Mouse (Mus musculus) heart, embryonic 15.5 days (tissue): ENCODE data around the gene Rtkn2. TPM values are rescaled to one million over a fixed set of nuclear protein-coding genes. Genes with fewer than 3 reads are reported as not detected.

ENCODE experiments used
- ATAC-seq: fragments of 200-750 bp; cut with Nextera tagmentation; replicated peaks from 2 replicates; pipeline ENCODE4 v1.8.0; 2017; ENCODE audit warnings: low read depth, moderate TSS enrichment; ENCODE audit not compliant: insufficient number of reproducible peaks, insufficient read depth, low FRiP score
- H3K27ac ChIP-seq: fragments of 300-500 bp; sonication (generic); 2 replicates; pipeline ENCODE4 v1.5.1; 2015; ENCODE audit warnings: mild to moderate bottlenecking, inconsistent platforms
- H3K27me3 ChIP-seq: fragments of 300-500 bp; sonication (generic); 2 replicates; pipeline ENCODE4 v1.6.1; 2015; ENCODE audit warnings: inconsistent platforms
- H3K36me3 ChIP-seq: fragments of 300-500 bp; sonication (generic); 2 replicates; pipeline ENCODE4 v1.6.1; 2015; ENCODE audit warnings: mild to moderate bottlenecking, inconsistent platforms
- H3K4me1 ChIP-seq: fragments of 300-500 bp; sonication (generic); replicated peaks from 2 replicates; pipeline ENCODE4 v1.6.1; 2015; ENCODE audit warnings: inconsistent platforms
- H3K4me2 ChIP-seq: fragments of 300-500 bp; sonication (generic); 2 replicates; pipeline ENCODE4 v1.6.1; 2015; ENCODE audit warnings: inconsistent platforms, mild to moderate bottlenecking, moderate library complexity
- H3K4me3 ChIP-seq: fragments of 300-500 bp; sonication (generic); 2 replicates; pipeline ENCODE4 v1.5.1; 2015; ENCODE audit warnings: mild to moderate bottlenecking, inconsistent platforms
- H3K9ac ChIP-seq: fragments of 300-500 bp; sonication (generic); 2 replicates; pipeline ENCODE4 v1.6.1; 2015; ENCODE audit warnings: mild to moderate bottlenecking, inconsistent platforms
- H3K9me3 ChIP-seq: fragments of 300-500 bp; sonication (generic); replicated peaks from 2 replicates; pipeline ENCODE4 v1.6.1; 2016; ENCODE audit warnings: inconsistent platforms
- WGBS: fragments of 180-500 bp; shearing (Covaris S2); methylation state at CpG from one replicate; pipeline ENCODE4 v1.1.7; 2015; ENCODE audit warnings: mixed read lengths; 5-methylcytosine and 5-hydroxymethylcytosine counted together
- polyA plus RNA-seq: library from polyadenylated mRNA; unstranded; fragments of >200 nt; fragmentation: Nextera tagmentation; extraction: Ambion mirVana; gene quantifications from 2 replicates; pipeline ENCODE4 v1.2.1, GENCODE M21; 2015

The Rtkn2 gene
- polyA plus RNA-seq, 1 experiment from 2014 or later = 6.3 TPM

- H3K36me3 ChIP-seq = no peaks in the 10 kb centered on the region
- 0 out of 2 replicates have a peak overlapping the region, but pooled peaks have one; percentile 13 for H3K4me3 ChIP-seq
- ATAC-seq = 0 out of 2 replicates have a peak, but pooled peaks have one; percentile 22
Measured at GRCm38 (mm10) chr10:67998116-67998635, 18.8 kb downstream of the Rtkn2 start.

GRCm38 (mm10) chr10:67999170-67999569, 19.8 kb downstream of the Rtkn2 start:
- WGBS = 83% methylated on average over 10 of the region's 10 CpGs
- Histone ChIP-seq H3K4me3 (no peak overlapping the region), H3K4me1 (peaks cover 11% of the 10 kb centered on the region), H3K27ac (no peak overlapping the region), H3K9me3 (no peaks in the 10 kb centered on the region), H3K27me3 (no peaks in the 10 kb centered on the region), H3K9ac (no peak overlapping the region), H3K4me2 (no peak overlapping the region), H3K36me3 (no peaks in the 10 kb centered on the region)
- ATAC-seq = no peak

More at GRCm38 (mm10) chr10:67998116-67998635, 18.8 kb downstream of the Rtkn2 start:
- Histone ChIP-seq H3K4me1 (peaks cover 7% of the 10 kb centered on the region; the same call in 1 of the 2 replicates), H3K4me2 (peak overlapping the region; percentile 48), H3K27me3 (no peaks in the 10 kb centered on the region), H3K9me3 (no peaks in the 10 kb centered on the region), H3K27ac (no peak overlapping the region), H3K9ac (no peak overlapping the region)
- 31% methylated on average over 13 of the region's 13 CpGs for WGBS

GRCm38 (mm10) chr10:68001456-68001855, 22.1 kb downstream of the Rtkn2 start:
- WGBS = 90% methylated on average over 6 of the region's 6 CpGs
- ATAC-seq = no peak
- H3K27ac ChIP-seq = no peak overlapping the region
- H3K4me1 ChIP-seq = peaks cover 23% of the 10 kb centered on the region
- no peak overlapping the region for H3K9ac ChIP-seq
- H3K4me3 ChIP-seq = no peak overlapping the region
- H3K27me3 ChIP-seq = no peaks in the 10 kb centered on the region
- no peaks in the 10 kb centered on the region for H3K9me3 ChIP-seq
- no peaks in the 10 kb centered on the region for H3K36me3 ChIP-seq
- no peak overlapping the region for H3K4me2 ChIP-seq

- H3K4me2 ChIP-seq = peak overlapping the region; percentile 38; the same call in 1 of the 2 replicates
- peak overlapping the region; percentile 2; the same call in 1 of the 2 replicates for H3K27ac ChIP-seq
- H3K9ac ChIP-seq = no peak overlapping the region
- peaks cover 25% of the 10 kb centered on the region for H3K4me1 ChIP-seq
- H3K27me3 ChIP-seq = no peaks in the 10 kb centered on the region
- no peaks in the 10 kb centered on the region for H3K36me3 ChIP-seq
- H3K4me3 ChIP-seq = no peak overlapping the region
- 55% methylated on average over 18 of the region's 18 CpGs for WGBS
- H3K9me3 ChIP-seq = no peaks in the 10 kb centered on the region
- ATAC-seq = no peak
Measured at GRCm38 (mm10) chr10:68003651-68004422, 24.5 kb downstream of the Rtkn2 start.

- H3K4me1 ChIP-seq = peaks cover 30% of the 10 kb centered on the region
- no peak for ATAC-seq
- no peaks in the 10 kb centered on the region for H3K9me3 ChIP-seq
- H3K27ac ChIP-seq = 0 out of 2 replicates have a peak overlapping the region, but pooled peaks have one; percentile 16
- no peaks in the 10 kb centered on the region for H3K27me3 ChIP-seq
- no peak overlapping the region for H3K9ac ChIP-seq
- H3K36me3 ChIP-seq = no peaks in the 10 kb centered on the region
- H3K4me3 ChIP-seq = no peak overlapping the region
- H3K4me2 ChIP-seq = no peak overlapping the region
- 68% methylated on average over 17 of the region's 17 CpGs for whole genome bisulfite sequencing
Measured at GRCm38 (mm10) chr10:68005404-68005803, 26.0 kb downstream of the Rtkn2 start.

- Histone ChIP-seq H3K4me1 (peaks cover 30% of the 10 kb centered on the region), H3K9me3 (no peaks in the 10 kb centered on the region), H3K4me2 (no peak overlapping the region), H3K9ac (no peak overlapping the region), H3K36me3 (peaks cover 1% of the 10 kb centered on the region; the same call in 1 of the 2 replicates), H3K4me3 (no peak overlapping the region), H3K27ac (no peak overlapping the region), H3K27me3 (no peaks in the 10 kb centered on the region)
- no peak for ATAC-seq
- 88% methylated on average over 11 of the region's 11 CpGs for WGBS
Measured at GRCm38 (mm10) chr10:68006491-68006890, 27.1 kb downstream of the Rtkn2 start.

GRCm38 (mm10) chr10:68007103-68007502, 27.7 kb downstream of the Rtkn2 start:
- 83% methylated on average over 6 of the region's 6 CpGs for WGBS
- peaks cover 7% of the 10 kb centered on the region; the same call in 1 of the 2 replicates for H3K36me3 ChIP-seq
- ATAC-seq = no peak
- H3K4me3 ChIP-seq = no peak overlapping the region
- peaks cover 30% of the 10 kb centered on the region for H3K4me1 ChIP-seq
- H3K4me2 ChIP-seq = no peak overlapping the region
- H3K9ac ChIP-seq = no peak overlapping the region
- H3K9me3 ChIP-seq = no peaks in the 10 kb centered on the region
- peak overlapping the region; percentile 24; the same call in 1 of the 2 replicates for H3K27ac ChIP-seq
- H3K27me3 ChIP-seq = no peaks in the 10 kb centered on the region

- Histone ChIP-seq H3K4me1 (peaks cover 30% of the 10 kb centered on the region), H3K27me3 (no peaks in the 10 kb centered on the region), H3K27ac (peak overlapping the region; percentile 58), H3K9me3 (no peaks in the 10 kb centered on the region), H3K4me3 (no peak overlapping the region), H3K4me2 (peak overlapping the region; percentile 33; the same call in 1 of the 2 replicates), H3K36me3 (peaks cover 8% of the 10 kb centered on the region; the same call in 1 of the 2 replicates), H3K9ac (no peak overlapping the region)
- ATAC-seq = 0 out of 2 replicates have a peak, but pooled peaks have one; percentile 22
- 51% methylated on average over 13 of the region's 13 CpGs for WGBS
Measured at GRCm38 (mm10) chr10:68008198-68008955, 29.0 kb downstream of the Rtkn2 start.

GRCm38 (mm10) chr10:68009301-68009700, 29.9 kb downstream of the Rtkn2 start:
- ATAC-seq = no peak
- Histone ChIP-seq H3K9ac (no peak overlapping the region), H3K4me1 (peaks cover 24% of the 10 kb centered on the region), H3K27me3 (no peaks in the 10 kb centered on the region), H3K4me2 (no peak overlapping the region), H3K4me3 (no peak overlapping the region), H3K27ac (peak overlapping the region; percentile 58; the same call in 1 of the 2 replicates), H3K9me3 (no peaks in the 10 kb centered on the region), H3K36me3 (peaks cover 8% of the 10 kb centered on the region; the same call in 1 of the 2 replicates)
- WGBS = 85% methylated on average over 9 of the region's 9 CpGs

GRCm38 (mm10) chr10:68009867-68010266, 30.5 kb downstream of the Rtkn2 start:
- H3K27me3 ChIP-seq = no peaks in the 10 kb centered on the region
- no peak overlapping the region for H3K4me3 ChIP-seq
- H3K4me1 ChIP-seq = peaks cover 23% of the 10 kb centered on the region
- no peak overlapping the region for H3K4me2 ChIP-seq
- H3K27ac ChIP-seq = no peak overlapping the region
- no peaks in the 10 kb centered on the region for H3K9me3 ChIP-seq
- WGBS = 93% methylated on average over 7 of the region's 7 CpGs
- no peak for ATAC-seq
- H3K36me3 ChIP-seq = peaks cover 8% of the 10 kb centered on the region; the same call in 1 of the 2 replicates
- no peak overlapping the region for H3K9ac ChIP-seq

- Histone ChIP-seq H3K4me2 (no peak overlapping the region), H3K27me3 (no peaks in the 10 kb centered on the region), H3K36me3 (peaks cover 8% of the 10 kb centered on the region; the same call in 1 of the 2 replicates), H3K9ac (no peak overlapping the region), H3K9me3 (no peaks in the 10 kb centered on the region), H3K27ac (no peak overlapping the region), H3K4me1 (peaks cover 12% of the 10 kb centered on the region), H3K4me3 (no peak overlapping the region)
- no peak for ATAC-seq
- WGBS = 73% methylated on average over 2 of the region's 2 CpGs
Measured at GRCm38 (mm10) chr10:68013137-68013536, 33.8 kb downstream of the Rtkn2 start.
